Mouse (Mus musculus) limb, embryonic 14.5 days (tissue): ENCODE data around the gene Nus1. TPM values are rescaled to one million over a fixed set of nuclear protein-coding genes. Genes with fewer than 3 reads are reported as not detected.

Experiments used
- ATAC-seq: fragments of 200-750 bp; cut with Nextera tagmentation; 2 replicates; pipeline ENCODE4 v1.8.0; 2017; ENCODE audit warnings: low read depth, moderate number of reproducible peaks, moderate TSS enrichment; ENCODE audit not compliant: low FRiP score
- DNase-seq: peaks from one replicate; pipeline ENCODE4 v3.0.0-alpha.2; 2015; ENCODE audit warnings: low spot score
- H3K27ac ChIP-seq: fragments of 300-500 bp; sonication (generic); replicated peaks from 2 replicates; pipeline ENCODE4 v1.5.1; 2014; ENCODE audit warnings: low read depth, mild to moderate bottlenecking, low read length, moderate library complexity, mixed read lengths
- H3K27me3 ChIP-seq: fragments of 300-500 bp; sonication (generic); 2 replicates; pipeline ENCODE4 v1.6.1; 2014; ENCODE audit warnings: low read length, mixed read lengths; ENCODE audit not compliant: control insufficient read depth, insufficient read depth
- H3K36me3 ChIP-seq: fragments of 300-500 bp; sonication (generic); 2 replicates; pipeline ENCODE4 v1.6.1; 2014; ENCODE audit warnings: mild to moderate bottlenecking, low read length, moderate library complexity, mixed read lengths; ENCODE audit not compliant: control insufficient read depth, insufficient read depth
- H3K4me1 ChIP-seq: fragments of 300-500 bp; sonication (generic); 2 replicates; pipeline ENCODE4 v1.6.1; 2014; ENCODE audit warnings: antibody characterized with exemption, low read length, mixed read lengths; ENCODE audit not compliant: control insufficient read depth, insufficient read depth
- H3K4me2 ChIP-seq: fragments of 300-500 bp; sonication (generic); replicated peaks from 2 replicates; pipeline ENCODE4 v1.6.1; 2014; ENCODE audit warnings: low read depth, mild to moderate bottlenecking, low read length, moderate library complexity; ENCODE audit not compliant: severe bottlenecking
- H3K4me3 ChIP-seq: fragments of 300-500 bp; sonication (generic); replicated peaks from 2 replicates; pipeline ENCODE4 v1.5.1; 2014; ENCODE audit warnings: low read length
- H3K9ac ChIP-seq: fragments of 300-500 bp; sonication (generic); 2 replicates; pipeline ENCODE4 v1.6.1; 2014; ENCODE audit warnings: mild to moderate bottlenecking, low read depth, low read length, moderate library complexity; ENCODE audit not compliant: severe bottlenecking
- H3K9me3 ChIP-seq: fragments of 300-500 bp; sonication (generic); 2 replicates; pipeline ENCODE4 v1.6.1; 2016; ENCODE audit warnings: low read length; ENCODE audit not compliant: control insufficient read depth
- POLR2A ChIP-seq: fragments of 200-500 bp; IDR thresholded peaks from 2 replicates; pipeline ENCODE4 v1.8.0; 2012; ENCODE audit warnings: inconsistent platforms, mild to moderate bottlenecking, moderate library complexity, borderline replicate concordance; ENCODE audit not compliant: insufficient read depth, insufficient read length; ENCODE audit errors: extremely low read depth
- WGBS: fragments of 180-500 bp; shearing (Covaris S2); extraction: QIAGEN DNeasy Blood & Tissue Kit; methylation state at CpG from one replicate; pipeline ENCODE4 v1.1.7; 2014; 5-methylcytosine and 5-hydroxymethylcytosine counted together
- polyA plus RNA-seq, 2 experiments: library from polyadenylated mRNA; depleted of rRNA in 1 of 2; stranded (reverse) in 1 of 2; unstranded in 1 of 2; fragments of >200 nt; fragmentation: Nextera tagmentation in 1 of 2; extraction: Ambion mirVana in 1 of 2; gene quantifications; 2 replicates each; pipeline versions ENCODE4 v1.2.1 to v1.2.3; 2012 to 2014

The Nus1 gene
- polyA plus RNA-seq (2012; rRNA removed) (24.8 and 26.2 TPM in 2 replicates), polyA plus RNA-seq (2014; fragmentation: Nextera tagmentation; extraction: Ambion mirVana) (17.1 and 17.3 TPM in 2 replicates)

DNA sequence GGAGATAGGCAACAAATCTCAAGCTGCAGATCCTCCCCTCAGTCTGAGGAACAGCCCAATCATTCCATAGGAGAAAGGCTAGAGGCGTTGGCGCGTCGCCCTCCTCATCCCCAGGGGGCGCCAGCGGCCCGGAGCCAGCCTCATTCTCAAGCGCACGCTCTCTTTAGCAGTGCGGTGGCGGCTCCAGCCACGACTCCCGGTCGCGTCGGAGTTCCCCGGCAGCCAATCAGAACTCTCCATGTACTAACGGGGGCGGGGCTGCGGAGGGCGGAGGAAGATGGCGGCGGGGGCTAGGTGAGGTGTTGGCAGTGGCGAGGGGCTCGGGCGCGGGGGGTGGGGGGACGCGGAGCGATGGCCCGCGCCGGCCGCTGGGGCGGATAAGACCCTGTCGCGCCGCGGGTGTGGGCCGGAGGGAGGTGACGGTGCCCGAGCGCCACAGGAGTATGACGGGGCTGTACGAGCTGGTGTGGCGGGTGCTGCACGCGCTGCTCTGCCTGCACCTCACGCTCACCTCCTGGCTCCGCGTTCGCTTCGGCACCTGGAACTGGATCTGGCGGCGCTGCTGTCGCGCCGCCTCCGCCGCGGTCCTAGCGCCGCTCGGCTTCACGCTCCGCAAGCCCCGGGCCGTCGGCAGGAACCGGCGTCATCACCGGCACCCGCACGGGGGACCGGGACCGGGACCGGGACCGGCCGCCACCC, at the start of gene Nus1:
TSS of gene Nus1 (plus strand) at position 249 of the 699 bp plus-strand sequence.
- ATAC-seq = peak; percentile 98

GRCm38 (mm10) chr10:52368376-52368775, 49.0 kb upstream of the Nus1 start:
- TF ChIP-seq POLR2A = no peak
- no peaks in the 10 kb centered on the region for H3K27me3 ChIP-seq
- ATAC-seq (no peak), DNase-seq (no peak)
- H3K4me2 ChIP-seq = no peak overlapping the region
- no peak overlapping the region for H3K27ac ChIP-seq
- no peaks in the 10 kb centered on the region for H3K4me1 ChIP-seq
- H3K4me3 ChIP-seq = no peak overlapping the region
- H3K36me3 ChIP-seq = no peaks in the 10 kb centered on the region
- WGBS = 92% methylated on average over 4 of the region's 4 CpGs
- H3K9me3 ChIP-seq = no peaks in the 10 kb centered on the region
- no peak overlapping the region for H3K9ac ChIP-seq

More for the DNA sequence above, at the start of gene Nus1:
- peak within 1 kb of the TSS; percentile 91 for H3K9ac ChIP-seq
- peaks cover 16% of the 10 kb centered on the region for H3K4me1 ChIP-seq
- TF ChIP-seq POLR2A = peak; percentile 77; the same call in 1 of the 2 replicates
- H3K4me3 ChIP-seq = peak within 1 kb of the TSS; percentile 95
- no peaks in the 10 kb centered on the region for H3K9me3 ChIP-seq
- H3K36me3 ChIP-seq = peaks cover 4% of the 10 kb centered on the region; the same call in 1 of the 2 replicates
- peak; percentile 98 for DNase-seq
- H3K4me2 ChIP-seq = peak within 1 kb of the TSS; percentile 61
- peak within 1 kb of the TSS; percentile 91 for H3K27ac ChIP-seq
- H3K27me3 ChIP-seq = no peaks in the 10 kb centered on the region
- 1% methylated on average over 60 of the region's 79 CpGs for WGBS

DNA sequence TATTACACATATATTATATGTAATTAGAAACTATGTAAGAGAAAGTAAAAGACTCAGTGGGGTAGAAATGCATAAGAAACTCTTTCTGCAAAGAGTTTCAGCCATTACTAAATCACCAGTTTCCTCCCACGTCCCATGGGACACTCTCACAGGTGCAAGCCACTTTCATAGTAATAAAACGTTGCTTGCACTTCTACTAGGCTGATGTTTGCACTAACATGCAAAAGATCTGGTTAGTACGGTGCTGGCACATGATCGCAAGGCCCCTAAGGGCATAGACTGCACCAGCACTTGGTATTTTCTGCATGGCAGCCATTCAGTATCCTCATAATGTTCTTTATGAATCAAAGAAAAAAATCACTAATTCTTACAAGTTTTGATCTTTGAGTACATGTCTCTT, 43.5 kb upstream of the Nus1 start:
- TF ChIP-seq POLR2A = no peak
- 50% methylated on average over 4 of the region's 4 CpGs for WGBS
- Histone ChIP-seq H3K27ac (no peak overlapping the region), H3K9me3 (no peaks in the 10 kb centered on the region), H3K4me1 (no peaks in the 10 kb centered on the region), H3K4me3 (no peak overlapping the region), H3K9ac (no peak overlapping the region), H3K27me3 (no peaks in the 10 kb centered on the region), H3K4me2 (no peak overlapping the region), H3K36me3 (no peaks in the 10 kb centered on the region)
- DNase-seq (no peak), ATAC-seq (no peak)

- Histone ChIP-seq H3K27me3 (no peaks in the 10 kb centered on the region), H3K4me2 (no peak overlapping the region), H3K4me1 (no peaks in the 10 kb centered on the region; the same call in 1 of the 2 replicates), H3K36me3 (no peaks in the 10 kb centered on the region), H3K27ac (no peak overlapping the region), H3K4me3 (no peak overlapping the region), H3K9ac (no peak overlapping the region), H3K9me3 (no peaks in the 10 kb centered on the region)
- no peak for TF ChIP-seq POLR2A
- DNase-seq = no peak
- no peak for ATAC-seq
Measured at GRCm38 (mm10) chr10:52374651-52375050, 42.7 kb upstream of the Nus1 start.

- H3K4me2 ChIP-seq = no peak overlapping the region
- no peaks in the 10 kb centered on the region for H3K36me3 ChIP-seq
- ATAC-seq = no peak
- WGBS = 94% methylated on average over 2 of the region's 2 CpGs
- DNase-seq = no peak
- peaks cover 2% of the 10 kb centered on the region; the same call in 1 of the 2 replicates for H3K4me1 ChIP-seq
- H3K9ac ChIP-seq = no peak overlapping the region
- no peaks in the 10 kb centered on the region for H3K27me3 ChIP-seq
- no peaks in the 10 kb centered on the region for H3K9me3 ChIP-seq
- no peak overlapping the region for H3K27ac ChIP-seq
- no peak overlapping the region for H3K4me3 ChIP-seq
- no peak for TF ChIP-seq POLR2A
Measured at GRCm38 (mm10) chr10:52376422-52376821, 40.9 kb upstream of the Nus1 start.
